Mouse (Mus musculus) cerebellum, adult 11-12 months (tissue): ENCODE measurements around the gene Krt87.

Source experiments
- DNase-seq: peaks from one replicate; pipeline ENCODE4 v3.0.0; 2022

Krt87 gene

GRCm38 (mm10) chr15:101438555-101438954 lies at the start of gene Krt87:
TSS of gene Krt87 (minus strand) at chr15:101438804.
- DNase-seq = no peak

- no peak for DNase-seq
These were observed 47.5 kb upstream of the Krt87 start for GRCm38 (mm10) chr15:101485911-101486635.

GRCm38 (mm10) chr15:101484939-101485338 lies 46.3 kb upstream of the Krt87 start:
- no peak for DNase-seq

GRCm38 (mm10) chr15:101483646-101484045 lies 45.0 kb upstream of the Krt87 start:
- DNase-seq = no peak

DNA sequence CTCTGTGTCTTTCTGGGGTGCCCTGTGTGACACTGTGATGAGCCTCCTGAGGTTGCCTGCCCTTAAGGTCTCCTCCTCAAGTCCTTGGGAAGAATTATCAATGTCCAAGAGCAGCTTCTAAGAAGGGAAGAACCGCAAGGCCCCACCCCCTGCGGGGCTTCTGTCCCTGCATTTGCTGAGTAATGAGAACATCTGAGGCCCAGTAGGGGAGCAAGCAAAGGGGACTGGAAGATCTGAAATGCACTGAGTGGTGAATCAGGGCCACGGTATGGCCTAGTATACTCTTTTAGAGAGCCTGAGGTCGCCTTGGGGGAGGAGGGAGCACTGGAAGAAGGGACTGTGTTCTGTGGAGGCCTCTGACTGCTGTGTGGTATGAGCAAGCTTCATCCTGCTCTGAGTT lies 43.5 kb upstream of the Krt87 start:
- DNase-seq = no peak

DNA sequence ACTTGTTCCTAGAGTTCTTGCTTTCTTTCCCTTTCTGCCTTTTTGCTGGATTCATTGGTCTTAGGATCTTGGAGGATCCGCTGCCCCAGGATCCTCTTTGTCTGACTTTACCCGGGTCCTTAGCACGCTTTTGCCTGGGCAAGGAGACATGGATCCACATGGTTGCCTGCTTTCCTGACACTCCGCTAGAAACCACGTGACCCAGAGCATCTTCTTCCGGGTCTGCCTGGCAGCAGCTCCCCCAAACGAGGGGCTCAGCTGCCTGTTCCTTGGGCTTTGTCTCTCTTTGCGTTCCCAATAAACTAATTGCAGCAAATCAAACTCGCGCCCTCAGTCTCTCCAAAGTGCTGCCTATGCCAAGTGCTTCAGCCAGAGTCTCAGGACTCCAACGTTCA lies 41.1 kb upstream of the Krt87 start:
- no peak for DNase-seq

DNA sequence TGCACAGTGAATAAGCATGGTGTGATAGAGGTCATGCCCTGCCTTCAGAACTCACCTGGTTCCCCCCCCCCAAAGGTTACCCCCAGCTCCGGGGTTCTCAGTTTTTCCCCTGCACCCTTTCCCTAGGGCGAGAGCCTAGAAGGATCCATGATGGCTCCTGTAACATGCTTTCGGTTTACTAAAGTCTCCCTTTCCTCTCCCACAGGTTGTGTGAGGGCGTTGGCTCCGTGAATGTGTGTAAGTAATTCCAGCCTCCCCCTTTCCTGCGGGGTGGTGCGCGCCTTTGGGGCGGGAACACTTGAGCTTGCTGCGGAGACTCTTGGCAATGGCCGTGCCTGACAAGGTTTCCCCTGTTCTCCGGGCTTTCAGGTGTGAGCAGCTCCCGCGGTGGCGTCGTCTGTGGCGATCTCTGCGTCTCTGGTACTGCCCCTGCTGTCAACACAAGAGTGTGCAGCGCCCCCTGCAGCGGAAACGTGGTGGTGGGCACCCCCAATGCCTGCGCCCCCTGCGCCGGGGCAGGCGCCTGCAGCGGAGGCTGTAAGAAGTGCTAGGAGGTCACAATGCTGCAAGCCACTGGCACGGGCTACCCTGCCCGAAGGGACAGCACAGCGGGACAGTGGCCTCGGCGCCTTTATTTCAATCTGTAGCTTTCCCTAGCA lies 40.5 kb upstream of the Krt87 start:
- peak; percentile 9 for DNase-seq

- no peak for DNase-seq
These were observed 34.4 kb upstream of the Krt87 start, which contains the start of gene Krt86 for GRCm38 (mm10) chr15:101472952-101473528. TSS of gene Krt86 (plus strand) at chr15:101473478.

DNA sequence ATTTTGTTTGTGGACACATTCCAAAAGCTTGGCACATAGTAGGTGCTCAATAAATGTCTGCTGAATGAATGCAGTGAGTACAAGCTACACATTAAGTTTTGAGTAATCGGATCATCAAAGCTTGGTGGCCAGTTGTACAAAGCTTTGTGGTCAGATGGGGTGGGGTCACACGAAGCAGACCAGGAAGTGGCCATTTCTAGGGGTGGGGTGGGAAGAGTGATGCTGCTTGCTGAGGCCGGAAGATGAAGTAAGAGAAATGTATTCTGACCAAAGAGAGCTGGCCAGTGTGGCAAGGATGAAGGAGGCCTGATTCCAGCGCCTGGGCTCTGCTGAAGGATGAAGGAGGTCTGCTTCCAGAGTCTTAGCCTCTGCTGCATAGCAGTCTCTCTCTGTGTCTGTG lies 30.5 kb upstream of the Krt87 start:
- no peak for DNase-seq

DNA sequence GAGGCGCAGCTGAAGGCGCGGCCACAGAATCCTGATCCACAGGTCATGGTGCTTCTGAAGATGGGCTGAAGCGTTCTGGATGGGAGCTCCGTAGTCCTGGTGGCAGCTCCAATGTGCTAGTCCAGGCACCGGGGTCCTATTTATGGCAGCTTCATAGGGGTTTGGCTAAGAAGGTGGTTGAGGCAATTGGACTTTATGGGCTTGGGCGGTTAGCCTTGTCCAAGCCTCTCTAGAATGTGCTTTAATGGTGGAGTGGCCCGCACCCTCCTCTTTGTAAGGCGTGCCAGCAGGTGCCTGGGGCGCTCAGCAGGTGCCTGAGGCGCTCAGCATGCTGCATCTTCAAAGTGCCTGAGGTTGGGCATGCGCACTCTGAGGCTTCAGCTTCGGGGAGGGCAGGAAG lies 25.0 kb upstream of the Krt87 start, which contains the start of gene Krt81:
Krt81 (minus strand) TSS at position 101 of the 400 bp plus-strand sequence.
- no peak for DNase-seq

DNA sequence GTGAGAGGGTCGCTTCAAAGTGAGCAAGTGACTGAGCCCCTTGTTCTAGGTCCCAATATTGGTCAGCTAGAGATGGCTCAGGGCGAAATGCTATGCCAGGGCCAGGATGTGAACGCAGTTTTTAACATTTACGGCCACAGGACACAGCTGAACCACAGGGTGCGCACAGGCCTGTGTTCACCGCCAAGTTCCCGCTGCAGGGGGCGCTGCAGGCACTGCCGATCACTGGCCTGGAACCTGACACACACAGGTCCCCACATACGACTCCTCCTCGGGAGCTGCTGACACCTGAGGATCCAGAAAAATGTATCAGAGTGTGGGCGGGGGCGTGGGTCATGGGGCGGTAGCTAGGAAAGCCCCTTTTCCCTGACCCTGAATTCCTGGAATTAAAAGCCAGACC lies 20.7 kb upstream of the Krt87 start:
- DNase-seq = no peak

DNA sequence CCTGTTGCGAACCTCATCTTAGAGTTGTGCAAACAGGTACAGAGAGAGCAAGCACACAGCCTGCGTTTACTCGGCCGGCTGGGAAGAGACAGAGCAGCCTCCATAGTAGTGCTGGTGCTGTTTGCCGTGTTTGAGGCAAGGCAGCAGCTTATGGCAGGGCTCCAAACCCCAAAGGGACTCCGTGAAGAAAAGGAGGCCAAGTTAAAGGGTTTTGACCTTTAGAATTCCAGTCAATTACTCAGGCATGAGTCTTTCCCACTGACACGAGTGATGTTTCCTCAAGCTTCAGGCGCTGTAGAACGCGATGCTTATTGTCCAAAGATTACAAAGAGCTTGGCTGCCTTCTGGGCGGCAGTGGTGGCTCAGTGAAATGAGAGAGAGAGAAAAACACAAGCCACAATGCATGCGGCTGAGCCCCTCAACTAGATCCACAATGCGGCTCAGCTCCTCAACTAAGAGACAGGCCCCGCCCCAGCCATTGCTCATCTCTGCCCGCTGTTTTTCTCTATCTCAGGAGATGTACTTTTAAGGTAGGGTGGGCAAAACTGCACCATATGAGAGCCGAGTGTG lies 19.8 kb upstream of the Krt87 start:
- DNase-seq = no peak

GRCm38 (mm10) chr15:101455891-101456290 lies 17.3 kb upstream of the Krt87 start:
- DNase-seq = no peak

GRCm38 (mm10) chr15:101455292-101455691 lies 16.7 kb upstream of the Krt87 start:
- DNase-seq = no peak

DNA sequence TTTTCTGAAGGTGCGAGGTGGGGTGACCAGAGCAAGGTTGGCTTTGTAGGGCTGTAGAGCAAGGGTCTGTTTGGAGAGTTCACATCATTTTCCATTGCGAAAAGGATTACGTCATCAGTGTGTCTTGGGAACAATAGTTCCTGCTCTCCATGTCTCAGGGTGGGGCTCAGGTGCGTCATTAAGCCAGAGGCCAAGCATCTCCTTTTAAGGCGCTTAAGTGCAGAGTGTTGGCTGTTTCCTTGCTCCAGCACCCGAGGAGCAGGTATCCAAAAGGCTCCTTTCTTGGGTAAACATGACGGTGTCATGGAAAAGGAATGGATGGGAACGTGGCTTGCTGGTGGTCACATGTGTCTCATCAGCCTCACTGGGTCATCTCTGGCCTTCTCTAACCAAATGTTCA lies 16.2 kb upstream of the Krt87 start:
- no peak for DNase-seq

DNA sequence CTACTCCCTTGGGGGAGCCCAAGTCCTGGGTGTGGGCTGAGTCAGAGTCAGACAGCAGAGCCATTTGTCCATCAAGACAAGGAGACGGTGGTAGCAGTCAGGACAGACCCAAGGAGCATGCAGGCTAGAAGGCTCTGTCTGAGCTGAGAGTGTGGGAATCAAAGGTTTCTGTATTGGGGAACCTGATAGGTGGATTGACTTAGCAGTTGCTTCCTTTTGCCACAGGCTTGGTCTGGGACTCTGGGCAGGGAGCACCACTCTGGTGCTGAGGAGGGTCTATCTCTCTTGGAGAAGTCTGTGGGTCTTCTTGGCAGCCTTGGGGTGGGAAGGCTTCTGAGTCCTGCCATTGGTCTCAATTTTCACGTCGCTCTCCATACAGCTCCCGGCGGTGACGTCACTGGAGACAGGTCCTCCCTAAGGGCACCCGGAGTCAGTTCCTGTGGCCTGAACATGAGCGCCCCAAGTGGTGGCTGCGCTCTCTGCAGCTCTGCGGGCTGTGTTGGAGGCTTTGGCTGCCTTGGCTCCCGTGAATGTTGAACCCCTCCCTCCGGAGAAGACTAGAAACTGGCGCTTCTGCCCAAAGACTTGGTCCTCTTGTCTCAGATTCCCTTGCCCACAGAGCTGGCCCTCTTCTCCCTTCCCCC lies 14.6 kb upstream of the Krt87 start:
- peak; percentile 65 for DNase-seq

- DNase-seq = no peak
These were observed 8.8 kb upstream of the Krt87 start, which contains the start of gene Krt88 for GRCm38 (mm10) chr15:101447444-101447843. TSS of gene Krt88 (plus strand) at chr15:101447744.

- no peak for DNase-seq
These were observed 8.0 kb upstream of the Krt87 start for GRCm38 (mm10) chr15:101446572-101446971.

GRCm38 (mm10) chr15:101440837-101441236 lies 2.2 kb upstream of the Krt87 start:
- DNase-seq = no peak

- no peak for DNase-seq
These were observed 2.0 kb downstream of the Krt87 start for GRCm38 (mm10) chr15:101436611-101437010.

DNA sequence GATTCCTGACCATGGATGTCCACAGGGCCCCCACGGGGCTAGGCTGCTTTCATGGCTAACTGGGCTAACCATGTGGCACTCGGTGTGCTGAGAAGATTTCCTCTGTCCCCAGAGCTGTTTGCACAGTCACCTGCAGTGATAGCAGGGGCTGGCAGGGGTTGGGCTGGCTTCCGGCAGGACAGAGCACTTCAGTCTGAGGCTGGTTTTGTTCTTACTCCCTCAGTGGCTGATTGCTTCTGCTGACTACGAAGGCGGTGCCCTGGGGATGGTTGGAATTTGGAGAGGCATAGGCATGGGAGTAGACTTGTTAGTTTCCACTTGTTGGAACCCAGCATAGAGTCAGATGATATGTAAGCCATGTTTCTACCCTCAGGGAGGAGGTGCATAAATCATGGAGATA lies 13.7 kb downstream of the Krt87 start:
- no peak for DNase-seq

DNA sequence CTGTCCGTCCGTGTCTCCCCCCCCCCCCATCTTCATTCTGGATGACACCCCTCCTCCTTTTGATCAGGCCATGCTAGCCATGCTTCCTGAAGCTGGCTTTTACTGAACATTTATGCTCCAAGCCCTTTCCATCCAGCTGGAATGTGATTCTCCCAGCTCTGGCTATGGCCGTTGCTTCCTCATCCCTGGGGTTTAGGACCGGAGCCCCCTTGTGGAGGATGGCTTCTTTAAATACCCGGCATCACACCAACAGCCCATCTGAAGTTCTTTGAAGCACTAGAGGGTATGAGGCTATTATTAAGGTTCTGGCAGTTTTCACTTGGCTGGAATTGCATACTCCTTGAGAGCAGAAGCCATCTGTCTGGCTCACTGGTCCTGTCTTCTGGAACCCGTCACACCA lies 17.7 kb downstream of the Krt87 start:
- no peak for DNase-seq

DNA sequence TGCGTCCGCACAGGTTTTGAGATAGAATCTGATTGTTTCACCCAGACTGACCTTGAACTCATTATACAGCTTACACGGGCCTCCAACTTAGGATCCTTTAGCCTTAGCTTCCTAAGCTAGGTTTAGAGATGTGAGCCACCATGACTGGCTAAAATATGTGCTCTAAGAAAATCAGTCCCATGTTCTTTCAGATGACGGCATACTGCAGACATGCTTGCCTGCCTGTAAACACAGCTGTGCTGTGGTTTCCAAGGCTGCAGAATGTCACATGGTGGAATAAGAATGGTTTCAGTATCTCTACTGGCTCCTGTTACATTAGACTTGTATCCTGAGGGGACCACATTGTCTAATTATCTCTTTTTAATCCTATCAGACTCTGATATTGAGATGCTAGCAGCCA lies 19.7 kb downstream of the Krt87 start:
- DNase-seq = no peak
